Mouse (Mus musculus) WW6 (cell line): ENCODE measurements around the gene Psmb5.
A peak's percentile ranks its signal among the peaks of the same experiment; 100 is the strongest.

ENCODE experiments used
- DNase-seq: peaks from one replicate; pipeline ENCODE4 v3.0.0-alpha.2; 2013; ENCODE audit warnings: low read depth, low spot score

The Psmb5 gene

DNA sequence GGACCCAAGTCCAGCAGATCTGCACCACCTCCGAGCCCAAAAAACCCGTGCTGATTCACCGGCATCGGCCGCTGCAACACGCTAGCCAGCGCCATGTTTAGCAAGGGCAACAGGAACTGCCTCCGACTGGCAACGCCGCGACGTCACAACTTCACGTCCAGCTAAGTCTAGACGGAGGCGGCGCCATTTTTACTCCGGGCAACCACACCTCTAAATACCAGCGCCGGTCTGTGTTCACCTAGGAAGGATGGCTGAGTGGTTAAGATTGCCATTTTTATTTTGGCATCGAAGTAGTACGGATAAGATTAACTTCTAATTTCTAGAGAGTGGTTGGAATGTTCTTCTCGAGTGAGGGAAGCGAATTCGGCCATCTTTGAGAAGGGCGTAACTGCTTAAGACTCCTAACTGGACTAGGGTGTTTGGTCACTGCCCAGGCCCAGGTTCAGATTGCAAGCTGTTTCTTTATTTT is at the start of gene Psmb5:
Psmb5 (minus strand) TSS at position 126 of the 469 bp plus-strand sequence.
- peak; percentile 74 for DNase-seq

- DNase-seq: no peak
Observed at GRCm38 (mm10) chr14:54664477-54665222, 46.8 kb upstream of the Psmb5 start.

DNA sequence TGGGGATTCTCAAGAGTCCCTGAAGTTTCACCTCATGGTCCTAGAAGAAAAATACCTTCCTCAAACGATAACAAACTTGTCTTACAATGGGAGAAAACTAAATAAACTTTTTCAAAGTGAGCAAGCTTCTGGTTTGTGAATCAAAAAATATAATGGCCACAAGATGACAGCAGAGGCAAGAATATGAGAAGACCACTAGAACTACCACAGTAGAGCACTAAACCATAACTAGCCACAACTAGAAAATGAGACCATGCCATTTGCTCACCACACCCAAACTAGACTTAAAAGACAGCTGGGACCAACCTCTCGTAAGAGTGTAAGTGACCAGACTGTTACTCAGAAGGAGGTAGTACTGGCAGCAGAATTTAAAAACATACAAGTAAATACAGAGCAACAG is 42.2 kb upstream of the Psmb5 start:
- no peak for DNase-seq

DNA sequence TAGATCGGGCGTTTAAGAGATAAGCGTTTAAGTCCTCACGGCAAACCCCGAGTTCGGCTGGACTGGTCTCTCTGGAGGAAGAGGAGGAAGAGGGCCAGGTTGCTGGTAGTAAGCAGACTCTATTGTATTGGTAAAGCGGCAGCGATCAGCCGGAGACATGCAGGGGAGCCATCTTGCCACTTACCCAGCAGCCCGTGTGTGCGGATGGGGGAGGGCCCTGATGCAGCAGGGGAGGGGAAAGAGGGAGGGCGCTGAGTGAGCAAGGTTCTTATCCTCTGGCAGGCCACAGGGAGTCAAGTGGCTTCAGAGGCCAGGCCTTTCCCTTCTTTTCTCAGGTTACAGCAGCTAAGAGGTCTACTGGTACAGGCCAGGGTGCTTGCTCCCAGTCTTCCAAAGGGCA is 35.7 kb upstream of the Psmb5 start:
- DNase-seq: peak; percentile 71

DNA sequence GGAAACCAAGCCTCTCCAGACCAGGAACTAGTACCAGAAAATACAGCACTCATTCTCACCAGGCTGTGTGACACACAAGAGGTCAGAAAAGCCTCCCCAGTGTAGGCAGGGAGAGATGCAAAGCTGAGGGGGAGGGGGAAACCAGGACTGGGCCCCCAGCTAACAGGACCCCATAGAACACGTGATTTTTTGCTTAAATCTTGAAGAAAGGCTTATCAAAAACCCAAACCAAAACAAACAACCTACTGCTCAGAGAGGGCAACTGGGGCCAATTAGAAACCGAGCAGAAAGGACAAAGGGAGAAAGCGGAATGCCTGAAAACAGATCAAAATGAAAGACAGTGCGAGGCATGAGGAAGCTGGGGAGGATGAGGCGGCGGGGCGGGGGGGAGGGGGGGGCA is 35.0 kb upstream of the Psmb5 start:
- DNase-seq: no peak

DNA sequence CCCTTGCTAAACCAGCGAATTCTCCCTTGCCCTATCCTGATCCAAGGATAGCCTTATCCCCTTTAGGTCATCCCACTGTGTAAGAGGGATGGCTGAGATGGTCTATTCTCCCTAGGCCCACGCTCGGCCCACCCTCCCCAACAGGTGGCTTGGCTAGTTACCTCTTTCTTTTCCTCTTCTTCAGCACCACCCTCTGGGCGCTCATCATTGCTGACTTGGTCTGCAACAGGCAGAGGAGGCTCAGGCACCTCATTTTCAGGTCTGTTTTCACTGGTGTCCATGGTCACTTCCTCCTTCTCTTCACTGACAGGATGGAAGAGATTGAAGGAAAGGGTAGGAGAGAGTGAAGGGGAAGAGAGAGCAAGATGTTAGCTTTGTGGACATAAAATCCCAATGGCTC is 33.7 kb upstream of the Psmb5 start:
- DNase-seq: no peak

- peak; percentile 81 for DNase-seq
Observed at GRCm38 (mm10) chr14:54650621-54651454, 33.0 kb upstream of the Psmb5 start.

GRCm38 (mm10) chr14:54647900-54648299 is 30.1 kb upstream of the Psmb5 start:
- no peak for DNase-seq

DNA sequence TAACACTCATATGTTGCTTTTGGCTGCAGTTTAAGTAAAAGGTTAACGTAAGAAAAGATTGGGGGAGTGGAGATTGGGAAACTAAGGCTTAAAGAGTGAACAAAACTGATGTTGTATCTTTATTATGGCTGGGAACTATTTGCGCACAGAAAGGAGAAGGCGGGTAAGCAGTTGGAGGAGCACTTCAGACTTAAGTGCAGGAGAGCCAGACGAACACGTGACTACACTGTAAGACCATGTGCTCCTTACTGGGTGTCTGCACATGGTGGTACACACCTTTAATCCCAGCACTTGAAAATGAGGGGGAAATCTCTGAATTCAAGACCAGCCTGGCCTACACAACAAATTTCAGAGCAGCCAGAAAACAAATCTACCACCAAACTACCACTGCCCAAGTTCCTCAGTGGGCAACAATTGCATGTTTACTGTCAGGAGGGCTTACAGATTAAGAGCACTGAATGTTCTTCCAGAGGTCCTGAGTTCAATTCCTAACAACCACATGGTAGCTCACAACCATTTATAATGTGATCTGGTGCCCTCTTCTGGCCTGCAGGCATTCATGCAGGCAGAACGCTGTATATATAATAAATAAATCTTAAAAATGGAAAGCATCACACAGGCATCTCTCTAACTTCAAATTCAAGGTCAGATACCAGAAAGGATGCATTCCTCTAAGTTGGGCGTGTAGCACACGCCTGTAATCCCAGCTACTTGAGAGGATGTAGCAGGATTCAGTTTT is 29.2 kb upstream of the Psmb5 start:
- DNase-seq: no peak

DNA sequence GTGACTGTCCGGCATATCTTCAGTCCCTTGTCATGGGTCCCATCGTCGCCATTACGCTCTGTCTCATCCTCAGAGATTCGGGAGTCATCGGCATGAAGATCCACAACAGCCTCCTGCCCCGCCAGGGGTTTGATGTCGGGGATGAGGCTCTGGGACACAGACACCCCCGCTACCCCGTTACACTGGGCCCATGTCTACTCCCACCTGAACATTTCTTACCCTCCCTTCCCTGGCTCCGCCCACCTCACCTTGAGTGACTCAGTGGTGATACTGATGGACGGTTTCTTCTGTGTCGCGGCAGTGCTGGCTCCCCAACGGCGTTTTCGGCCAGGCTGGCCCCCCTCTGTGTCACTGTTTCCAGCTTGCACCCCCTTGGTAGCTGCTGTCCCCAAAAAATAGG is 28.6 kb upstream of the Psmb5 start:
- no peak for DNase-seq

- DNase-seq: no peak
Observed at GRCm38 (mm10) chr14:54644294-54644693, 26.5 kb upstream of the Psmb5 start.

- no peak for DNase-seq
Observed at GRCm38 (mm10) chr14:54643011-54643410, 25.2 kb upstream of the Psmb5 start.

- no peak for DNase-seq
Observed at GRCm38 (mm10) chr14:54642224-54642944, 24.6 kb upstream of the Psmb5 start.

- peak; percentile 76 for DNase-seq
Observed at GRCm38 (mm10) chr14:54641305-54641969, 23.6 kb upstream of the Psmb5 start, which contains the start of gene Cdh24. Gene Cdh24 (minus strand): TSS chr14:54641364.

- no peak for DNase-seq
Observed at GRCm38 (mm10) chr14:54640946-54641304, 23.1 kb upstream of the Psmb5 start, which contains the start of gene Gm17606. Gene Gm17606 (plus strand): TSS chr14:54640952.

- DNase-seq: no peak
Observed at GRCm38 (mm10) chr14:54640121-54640520, 22.3 kb upstream of the Psmb5 start.

- DNase-seq: no peak
Observed at GRCm38 (mm10) chr14:54638210-54638609, 20.4 kb upstream of the Psmb5 start.

GRCm38 (mm10) chr14:54636954-54637353 is 19.1 kb upstream of the Psmb5 start:
- no peak for DNase-seq

- DNase-seq: no peak
Observed at GRCm38 (mm10) chr14:54634182-54634581, 16.4 kb upstream of the Psmb5 start.

DNA sequence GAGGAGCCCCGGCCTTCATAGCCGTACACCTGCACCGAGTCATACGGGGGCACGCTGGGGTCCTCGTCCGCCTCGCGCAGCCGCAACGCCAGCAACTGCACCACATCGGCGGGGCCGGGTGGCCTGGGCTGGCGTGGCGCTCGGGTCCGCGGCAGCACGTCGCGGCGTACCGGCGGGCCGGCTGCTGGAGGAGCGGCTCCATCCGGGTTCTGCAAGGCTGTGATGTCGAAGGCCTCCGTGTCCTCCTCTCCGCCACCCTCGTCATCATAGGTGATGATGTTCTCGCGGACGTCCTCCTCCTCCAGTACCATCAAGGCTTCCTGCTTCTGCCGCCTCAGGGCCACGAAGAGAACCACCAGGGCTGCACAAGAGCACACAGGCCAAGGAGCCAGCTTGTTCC is 14.4 kb upstream of the Psmb5 start:
- DNase-seq: no peak

DNA sequence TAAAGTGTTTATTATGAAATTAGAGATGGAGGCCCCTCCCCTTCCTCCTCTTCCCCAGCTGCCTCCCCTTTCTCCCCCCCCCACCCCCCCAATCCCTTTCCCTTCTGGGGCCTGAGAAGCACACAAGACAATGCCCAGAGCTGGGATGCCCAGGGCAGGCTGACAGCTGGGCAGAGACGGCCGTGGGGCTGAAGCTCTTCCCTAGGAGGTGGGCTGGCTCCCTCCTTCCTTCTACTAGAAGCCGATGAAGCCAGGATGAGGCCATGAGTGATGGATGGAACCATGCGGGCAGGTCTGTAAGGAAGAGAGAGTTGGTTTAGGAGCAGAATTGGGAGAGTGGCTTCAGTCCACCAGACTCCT is 13.4 kb upstream of the Psmb5 start:
- no peak for DNase-seq
